Mouse (Mus musculus) liver, postnatal 0 days (tissue): ENCODE data around the gene Ahsa1.

Experiments used
- CTCF ChIP-seq: sonication (generic); IDR thresholded peaks from 2 replicates; pipeline ENCODE4 v1.5.1; 2016; ENCODE audit warnings: antibody characterized with exemption, low read depth
- EP300 ChIP-seq: IDR thresholded peaks from 2 replicates; pipeline ENCODE4 v1.6.1; 2016; ENCODE audit warnings: antibody characterized with exemption, low read depth, mild to moderate bottlenecking

DNA sequence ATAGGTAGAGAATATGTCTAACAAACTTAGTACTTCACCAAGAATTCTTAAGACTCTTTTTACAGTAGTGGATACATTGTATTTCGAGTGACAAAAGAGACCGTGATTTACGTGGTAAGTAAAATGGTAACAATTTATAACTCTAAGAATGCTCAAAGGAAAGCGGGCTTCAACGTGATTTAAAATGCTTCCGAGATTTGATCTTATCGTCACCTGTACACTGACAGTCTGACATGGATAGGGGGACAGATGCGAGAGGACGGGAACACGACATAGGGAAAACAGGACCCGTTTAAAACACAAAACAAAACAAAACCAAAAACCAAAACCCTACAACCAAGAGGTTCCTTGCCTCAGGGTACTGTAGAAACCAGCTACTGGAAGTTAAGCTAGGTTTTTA, 835 bp upstream of the Ahsa1 start:
- TF ChIP-seq CTCF (no peak), EP300 (no peak)
